Mouse (Mus musculus) ES-E14 (cell line): ENCODE measurements at regions not wholly inside any gene's neighbourhood (a gene's known extent, or its start where the extent isn't known, plus 50 kb on each side); places are given as distances from the start of the nearest gene placed in this dataset.

Experiments used
- HCFC1 ChIP-seq: IDR thresholded peaks from 2 replicates; pipeline ENCODE4 v1.6.1; 2012; ENCODE audit warnings: low read length, inconsistent platforms, borderline replicate concordance; ENCODE audit not compliant: insufficient read depth
- MAFK ChIP-seq: IDR thresholded peaks from 2 replicates; pipeline ENCODE4 v1.6.1; 2014; ENCODE audit warnings: mild to moderate bottlenecking, low read depth, low read length, inconsistent platforms; ENCODE audit not compliant: insufficient read depth
- ZC3H11A ChIP-seq: IDR thresholded peaks from 2 replicates; pipeline ENCODE4 v1.6.1; 2012; ENCODE audit warnings: low read depth, mild to moderate bottlenecking, inconsistent platforms, low read length, borderline replicate concordance
- ZNF384 ChIP-seq: IDR thresholded peaks from 2 replicates; pipeline ENCODE4 v1.6.1; 2012; ENCODE audit warnings: low read depth, low read length, inconsistent platforms

- TF ChIP-seq HCFC1 (no peak), ZC3H11A (no peak), ZNF384 (no peak), MAFK (no peak)
Observed at GRCm38 (mm10) chr1:154126487-154126886, 74.5 kb upstream of the Zfp648 start.
